Mouse (Mus musculus) intestine, embryonic 16.5 days (tissue): ENCODE measurements around the gene Dot1l. TPM values are rescaled to one million over a fixed set of nuclear protein-coding genes. Genes with fewer than 3 reads are reported as not detected.
"Not testable (repeated sequence)": the region's sequence is repeated elsewhere in the genome, so short reads cannot be mapped to it uniquely, and the experiment has no call there.

Source experiments
- ATAC-seq: fragments of 200-750 bp; cut with Nextera tagmentation; 2 replicates; pipeline ENCODE4 v1.8.0; 2017; ENCODE audit warnings: moderate TSS enrichment, moderate library complexity
- H3K27ac ChIP-seq: fragments of 300-500 bp; sonication (generic); 2 replicates; pipeline ENCODE4 v1.5.1; 2014; ENCODE audit warnings: mild to moderate bottlenecking, low read length
- H3K27me3 ChIP-seq: fragments of 300-500 bp; sonication (generic); replicated peaks from 2 replicates; pipeline ENCODE4 v1.6.1; 2014; ENCODE audit warnings: low read length, control low read depth, mixed read lengths; ENCODE audit not compliant: control insufficient read depth, insufficient read depth
- H3K36me3 ChIP-seq: fragments of 300-500 bp; sonication (generic); 2 replicates; pipeline ENCODE4 v1.6.1; 2014; ENCODE audit warnings: low read length, control low read depth; ENCODE audit not compliant: control insufficient read depth, insufficient read depth
- H3K4me1 ChIP-seq: fragments of 300-500 bp; sonication (generic); 2 replicates; pipeline ENCODE4 v1.6.1; 2014; ENCODE audit warnings: low read length, control low read depth, mixed read lengths; ENCODE audit not compliant: control insufficient read depth, insufficient read depth
- H3K4me2 ChIP-seq: fragments of 300-500 bp; sonication (generic); 2 replicates; pipeline ENCODE4 v1.6.1; 2014; ENCODE audit warnings: low read depth, low read length, control low read depth
- H3K4me3 ChIP-seq: fragments of 300-500 bp; sonication (generic); 2 replicates; pipeline ENCODE4 v1.5.1; 2014; ENCODE audit warnings: mild to moderate bottlenecking, low read length
- H3K9ac ChIP-seq: fragments of 300-500 bp; sonication (generic); 2 replicates; pipeline ENCODE4 v1.6.1; 2014; ENCODE audit warnings: low read depth, low read length
- H3K9me3 ChIP-seq: fragments of 300-500 bp; sonication (generic); 2 replicates; pipeline ENCODE4 v1.6.1; 2016; ENCODE audit warnings: low read length, control low read depth; ENCODE audit not compliant: control insufficient read depth
- WGBS: fragments of 180-500 bp; shearing (Covaris S2); extraction: QIAGEN DNeasy Blood & Tissue Kit; methylation state at CpG from one replicate; pipeline ENCODE4 v1.1.7; 2014; 5-methylcytosine and 5-hydroxymethylcytosine counted together
- polyA plus RNA-seq: library from polyadenylated mRNA; unstranded; fragments of >200 nt; fragmentation: Nextera tagmentation; extraction: Ambion mirVana; gene quantifications from 2 replicates; pipeline ENCODE4 v1.2.1, GENCODE M21; 2015

The Dot1l gene
- polyA plus RNA-seq, 1 experiment from 2014 or later, result 9.7 TPM

- Histone ChIP-seq H3K4me3 (no peak within 1 kb of the TSS), H3K9ac (peak within 1 kb of the TSS; percentile 40), H3K36me3 (no peaks in the 10 kb centered on the region), H3K4me2 (no peak within 1 kb of the TSS), H3K27me3 (no peaks in the 10 kb centered on the region), H3K9me3 (no peaks in the 10 kb centered on the region), H3K4me1 (peaks cover 15% of the 10 kb centered on the region; the same call in 1 of the 2 replicates), H3K27ac (no peak within 1 kb of the TSS)
- 73% methylated on average over 4 of the region's 4 CpGs for WGBS
- no peak for ATAC-seq
Measured at GRCm38 (mm10) chr10:80813366-80813765, 58.4 kb downstream of the Dot1l start, which contains the start of gene Jsrp1. Gene Jsrp1 (minus strand): TSS chr10:80813498.

- Histone ChIP-seq H3K36me3 (no peaks in the 10 kb centered on the region), H3K27ac (no peak overlapping the region), H3K9ac (no peak overlapping the region), H3K4me1 (peaks cover 10% of the 10 kb centered on the region; the same call in 1 of the 2 replicates), H3K4me3 (no peak overlapping the region), H3K4me2 (no peak overlapping the region), H3K9me3 (no peaks in the 10 kb centered on the region), H3K27me3 (no peaks in the 10 kb centered on the region)
- WGBS, result 68% methylated on average over 7 of the region's 7 CpGs
- no peak for ATAC-seq
Measured at GRCm38 (mm10) chr10:80814800-80815199, 59.8 kb downstream of the Dot1l start.

- 88% methylated on average over 3 of the region's 3 CpGs for WGBS
- H3K27me3 ChIP-seq, H3K4me3 ChIP-seq, H3K4me1 ChIP-seq, H3K4me2 ChIP-seq, H3K36me3 ChIP-seq, H3K9ac ChIP-seq, H3K9me3 ChIP-seq, H3K27ac ChIP-seq, ATAC-seq: not testable (repeated sequence)
Measured at GRCm38 (mm10) chr10:80816303-80816702, 61.3 kb downstream of the Dot1l start.

GRCm38 (mm10) chr10:80817164-80817563 lies 62.2 kb downstream of the Dot1l start:
- WGBS, result 51% methylated on average over 2 of the region's 2 CpGs

GRCm38 (mm10) chr10:80817955-80818354 lies 62.9 kb downstream of the Dot1l start:
- not testable (repeated sequence) for H3K9ac ChIP-seq, H3K9me3 ChIP-seq, ATAC-seq, H3K27me3 ChIP-seq, H3K4me1 ChIP-seq, H3K36me3 ChIP-seq, H3K4me2 ChIP-seq, H3K4me3 ChIP-seq, H3K27ac ChIP-seq
- WGBS, result 84% methylated on average over 7 of the region's 7 CpGs

More at GRCm38 (mm10) chr10:80817164-80817563, 62.2 kb downstream of the Dot1l start:
- Histone ChIP-seq H3K4me3 (no peak overlapping the region), H3K27me3 (no peaks in the 10 kb centered on the region), H3K27ac (no peak overlapping the region), H3K9ac (no peak overlapping the region), H3K4me2 (no peak overlapping the region), H3K36me3 (no peaks in the 10 kb centered on the region), H3K9me3 (no peaks in the 10 kb centered on the region), H3K4me1 (peaks cover 5% of the 10 kb centered on the region; the same call in 1 of the 2 replicates)
- peak; percentile 54; the same call in 1 of the 2 replicates for ATAC-seq

DNA sequence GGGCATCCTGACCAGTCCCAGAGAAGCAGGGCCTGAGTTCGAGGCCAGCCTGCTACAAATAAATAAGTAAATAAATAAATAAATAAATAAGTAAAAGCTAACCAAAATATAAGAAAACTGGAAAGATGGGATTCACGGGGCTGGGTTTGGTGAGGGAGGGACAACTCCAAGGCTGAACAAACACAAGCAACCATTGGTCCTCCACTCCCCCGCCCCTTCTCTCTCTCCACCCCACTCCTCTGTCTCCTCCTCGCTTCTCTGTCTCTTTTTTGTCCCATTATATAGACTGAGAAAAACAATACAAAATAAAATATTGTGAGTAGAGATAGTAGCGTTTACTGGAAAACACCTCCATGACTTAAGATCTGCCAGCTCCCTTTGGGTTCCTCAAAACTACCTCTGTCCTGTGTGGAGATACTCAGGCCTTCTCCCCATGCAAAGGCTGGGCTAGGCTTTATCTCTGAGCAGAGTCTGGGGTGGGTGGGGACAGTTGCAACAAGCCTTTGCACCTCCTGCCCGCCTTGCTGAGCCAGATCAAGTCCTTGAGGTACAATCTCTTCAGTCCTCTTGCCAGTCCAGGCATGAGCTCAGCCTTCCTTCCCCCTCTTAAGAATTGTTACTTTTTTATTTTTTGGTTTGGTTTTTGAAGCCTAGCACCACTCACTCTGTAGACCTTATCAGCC lies 63.7 kb downstream of the Dot1l start:
- Histone ChIP-seq H3K36me3 (no peaks in the 10 kb centered on the region), H3K4me3 (no peak overlapping the region), H3K4me1 (no peaks in the 10 kb centered on the region), H3K9ac (no peak overlapping the region), H3K27ac (no peak overlapping the region), H3K4me2 (no peak overlapping the region), H3K27me3 (no peaks in the 10 kb centered on the region), H3K9me3 (no peaks in the 10 kb centered on the region)
- WGBS, result 43% methylated on average over 6 of the region's 6 CpGs
- peak; percentile 85 for ATAC-seq

- H3K4me3 ChIP-seq, result no peak overlapping the region
- 27% methylated on average over 3 of the region's 3 CpGs for WGBS
- H3K9me3 ChIP-seq, result no peaks in the 10 kb centered on the region
- H3K4me1 ChIP-seq, result no peaks in the 10 kb centered on the region
- H3K27ac ChIP-seq, result no peak overlapping the region
- no peak overlapping the region for H3K9ac ChIP-seq
- H3K27me3 ChIP-seq, result no peaks in the 10 kb centered on the region
- no peak overlapping the region for H3K4me2 ChIP-seq
- H3K36me3 ChIP-seq, result no peaks in the 10 kb centered on the region
- ATAC-seq, result no peak
Measured at GRCm38 (mm10) chr10:80819406-80819805, 64.4 kb downstream of the Dot1l start.

- no peak overlapping the region for H3K9ac ChIP-seq
- no peaks in the 10 kb centered on the region for H3K4me1 ChIP-seq
- no peaks in the 10 kb centered on the region for H3K9me3 ChIP-seq
- no peak overlapping the region for H3K4me2 ChIP-seq
- H3K27me3 ChIP-seq, result no peaks in the 10 kb centered on the region
- no peaks in the 10 kb centered on the region for H3K36me3 ChIP-seq
- ATAC-seq, result no peak
- WGBS, result 45% methylated on average over 2 of the region's 2 CpGs
- no peak overlapping the region for H3K27ac ChIP-seq
- no peak overlapping the region for H3K4me3 ChIP-seq
Measured at GRCm38 (mm10) chr10:80821991-80822390, 67.0 kb downstream of the Dot1l start.

GRCm38 (mm10) chr10:80822528-80822927 lies 67.5 kb downstream of the Dot1l start:
- Histone ChIP-seq H3K4me1 (no peaks in the 10 kb centered on the region), H3K4me2 (no peak overlapping the region), H3K9ac (no peak overlapping the region), H3K4me3 (no peak overlapping the region), H3K36me3 (no peaks in the 10 kb centered on the region), H3K27ac (no peak overlapping the region), H3K9me3 (no peaks in the 10 kb centered on the region), H3K27me3 (no peaks in the 10 kb centered on the region)
- WGBS, result 93% methylated on average over 5 of the region's 5 CpGs
- no peak for ATAC-seq

DNA sequence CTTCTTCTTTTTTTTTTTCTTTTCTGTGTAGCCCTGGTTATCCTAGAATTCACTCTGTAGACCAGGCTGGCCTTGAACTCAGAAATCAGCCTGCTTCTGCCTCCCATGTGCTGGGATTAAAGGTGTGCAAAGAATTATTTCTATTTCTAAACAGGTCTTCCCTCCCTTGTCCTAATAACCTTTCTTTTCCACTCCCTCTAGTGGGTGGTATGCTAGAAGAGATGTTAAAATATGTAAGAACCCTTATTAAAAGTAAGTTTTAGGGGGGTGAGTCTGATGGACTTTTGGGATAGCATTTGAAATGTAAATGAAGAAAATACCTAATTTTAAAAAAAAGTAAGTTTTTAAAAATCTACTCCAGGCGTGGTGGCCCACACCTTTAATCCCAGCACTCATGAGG lies 68.3 kb downstream of the Dot1l start:
- no peak overlapping the region for H3K27ac ChIP-seq
- 73% methylated on average over 1 of the region's 1 CpGs for WGBS
- no peaks in the 10 kb centered on the region for H3K27me3 ChIP-seq
- H3K4me3 ChIP-seq, result no peak overlapping the region
- H3K4me2 ChIP-seq, result no peak overlapping the region
- peaks cover 7% of the 10 kb centered on the region; the same call in 1 of the 2 replicates for H3K4me1 ChIP-seq
- no peaks in the 10 kb centered on the region; the same call in 1 of the 2 replicates for H3K36me3 ChIP-seq
- no peak for ATAC-seq
- no peaks in the 10 kb centered on the region for H3K9me3 ChIP-seq
- no peak overlapping the region for H3K9ac ChIP-seq
